Comparison of ENCODE assay signal across 23 mouse cellular contexts in genomic region chr17:29280422-29280821, GRCm38 (mm10). TPM values are rescaled to one million over a fixed set of nuclear protein-coding genes. Genes with fewer than 3 reads are reported as not detected.
A peak's percentile ranks its signal among the peaks of the same experiment; 100 is the strongest.
DNase-seq lines count a peak whose midpoint lies in the region; TF ChIP-seq lines count a peak whose summit lies in the region.
"Had no signal": no experiment of that assay in that cellular context is flagged by ENCODE, and none has a peak within 500 bp of the region (broad histone marks: within the 10 kb centered on the region; RNA-seq: fewer than 3 reads in every experiment).

No protein-coding gene starts in this region.

- intact Hi-C loops in gastrocnemius, adult 2 months (cut with DNase I): no loop called here
- intact Hi-C loops in gastrocnemius, postnatal 36 days (cut with DNase I): no loop called here
- intact Hi-C loops in heart, postnatal 10 days (cut with DNase I): no loop called here

- TF ChIP-seq CTCF in gastrocnemius, adult 2 months (IDR thresholded peaks at IDR 0.05): no peak

- no peak overlapping the region for H3K4me3 ChIP-seq in gastrocnemius, adult 2 months
- H3K4me3 ChIP-seq: forebrain, embryonic 10.5 days; heart, embryonic 15.5 days; limb, embryonic 15.5 days; liver, embryonic 15.5 days; midbrain, embryonic 15.5 days; myocyte had no signal

- peak; percentile 83 to 90 for DNase-seq in CD8-positive naive resting alpha-beta T cell, adult 2 months (ENCODE audit: low read depth in 2 of 2, low spot score in 2 of 2)
- peak; percentile 91 for DNase-seq in T-cell, adult 2 months (ENCODE audit: low spot score)
- peak; percentile 51 to 64 for DNase-seq in natural killer cell, adult 2 months (ENCODE audit: low spot score in 2 of 2)
- peak; percentile 86 for DNase-seq in thymus, postnatal 25 days
- no peak for DNase-seq in gastrocnemius, adult 2 months
- no peak for DNase-seq in adipocyte (ENCODE audit: low spot score)
- no peak for DNase-seq in gastrocnemius, postnatal 36 days
- no peak for DNase-seq in heart, postnatal 10 days
- DNase-seq: adrenal gland, postnatal 25 days; B cell, adult 2 months; cerebellum, adult 18-20 months; cerebellum, postnatal 36 days; gastrocnemius, postnatal 25 days; kidney, adult 11 months; kidney, postnatal 10 days; layer of hippocampus, postnatal 36 days had no signal

- H3K27ac ChIP-seq in gastrocnemius, adult 2 months: no peak overlapping the region
- H3K27ac ChIP-seq: forebrain, embryonic 10.5 days; heart, embryonic 15.5 days; limb, embryonic 15.5 days; liver, embryonic 15.5 days; midbrain, embryonic 15.5 days; stomach, postnatal 0 days had no signal

RNA-seq across cellular contexts. Expression of gene BC004004, which starts 11.8 kb away (rescaled TPM):
- total RNA-seq in gastrocnemius, adult 2 months (2021): 100 to 1,000 TPM; 110 to 121 TPM
- total RNA-seq in gastrocnemius, postnatal 36 days (2021): 100 to 1,000 TPM; 104 to 106 TPM
- 100 to 1,000 TPM; 193 to 194 TPM for total RNA-seq in heart, postnatal 10 days (2021)

RNA-seq across cellular contexts. Expression of gene Ppil1, which starts 16.4 kb away (rescaled TPM):
- 1 to 10 TPM; 5.1 to 7.3 TPM for total RNA-seq in gastrocnemius, adult 2 months (2021)
- total RNA-seq in gastrocnemius, postnatal 36 days (2021): 1 to 10 TPM; 5.9 to 6.0 TPM
- 10 to 100 TPM; 31.2 to 34.1 TPM for total RNA-seq in heart, postnatal 10 days (2021)

RNA-seq across cellular contexts. Expression of gene Pi16, which starts 37.1 kb away (rescaled TPM):
- 10 to 100 TPM; 21.9 to 52.6 TPM for total RNA-seq in gastrocnemius, adult 2 months (2021)
- 10 to 100 TPM; 16.1 to 29.8 TPM for total RNA-seq in gastrocnemius, postnatal 36 days (2021)
- total RNA-seq in heart, postnatal 10 days (2021): 10 to 100 TPM; 26.9 to 33.9 TPM

RNA-seq across cellular contexts. Expression of gene Cpne5, which starts 42.5 kb away (rescaled TPM):
- not detected for total RNA-seq in gastrocnemius, adult 2 months (2021)
- total RNA-seq in gastrocnemius, postnatal 36 days (2021): not detected
- 1 to 10 TPM; 2.7 to 5.7 TPM for total RNA-seq in heart, postnatal 10 days (2021)

Comparison
In these comparisons a context has a peak if more than half of its experiments do, and no peak if none do; other contexts are left out.
1. DNase-seq: peak in CD8-positive naive resting alpha-beta T cell, adult 2 months (2 of 2), T-cell, adult 2 months (single experiment), natural killer cell, adult 2 months (2 of 2) and thymus, postnatal 25 days (single experiment); none in gastrocnemius, adult 2 months (single experiment), adipocyte (single experiment), gastrocnemius, postnatal 36 days (0 of 2) and heart, postnatal 10 days (0 of 2).